Mouse (Mus musculus) adrenal gland, postnatal 25 days (tissue): ENCODE measurements around the gene Hist1h3a. TPM values are rescaled to one million over a fixed set of nuclear protein-coding genes. Genes with fewer than 3 reads are reported as not detected.
"Not testable (repeated sequence)": the region's sequence is repeated elsewhere in the genome, so short reads cannot be mapped to it uniquely, and the experiment has no call there.

Experiments
- DNase-seq: peaks from one replicate; pipeline ENCODE4 v3.0.0; 2021; ENCODE audit warnings: mixed read lengths
- long read RNA-seq: library from polyadenylated mRNA; stranded (forward); transcript quantifications from one replicate; pipeline ENCODE4 v2.0.0, GENCODE M21; 2021
- total RNA-seq: library from RNA; stranded (reverse); gene quantifications from 2 replicates; pipeline ENCODE4 v1.2.3, GENCODE M21; 2021

Hist1h3a gene
- 78.8 and 80.4 TPM in 2 replicates for total RNA-seq
- long read RNA-seq = 0 reads

GRCm38 (mm10) chr13:23761871-23762821, at the start of gene Hist1h3a:
Gene Hist1h3a, minus strand, starts transcription at chr13:23762386.
- peak; percentile 47 for DNase-seq

- no peak for DNase-seq
These were observed 44.4 kb upstream of the Hist1h3a start, which contains the start of gene Slc17a2 for GRCm38 (mm10) chr13:23806422-23807052. Gene Slc17a2, plus strand, starts transcription at chr13:23806993.

- no peak for DNase-seq
These were observed 42.3 kb upstream of the Hist1h3a start for GRCm38 (mm10) chr13:23804532-23804931.

- DNase-seq = no peak
These were observed 37.2 kb upstream of the Hist1h3a start for GRCm38 (mm10) chr13:23799405-23799804.

GRCm38 (mm10) chr13:23792520-23792919, 30.3 kb upstream of the Hist1h3a start:
- peak; percentile 21 for DNase-seq

GRCm38 (mm10) chr13:23779025-23779424, 16.8 kb upstream of the Hist1h3a start:
- no peak for DNase-seq

- no peak for DNase-seq
These were observed 16.2 kb upstream of the Hist1h3a start for GRCm38 (mm10) chr13:23778339-23778738.

- peak; percentile 31 for DNase-seq
These were observed 10.6 kb upstream of the Hist1h3a start for GRCm38 (mm10) chr13:23772561-23773313.

- not testable (repeated sequence) for DNase-seq
These were observed 7.4 kb upstream of the Hist1h3a start, which contains the start of gene Trim38 for GRCm38 (mm10) chr13:23769613-23770012. Gene Trim38, plus strand, starts transcription at chr13:23769913.

- no peak for DNase-seq
These were observed 6.7 kb upstream of the Hist1h3a start for GRCm38 (mm10) chr13:23768834-23769397.

- no peak for DNase-seq
These were observed 4.6 kb upstream of the Hist1h3a start for GRCm38 (mm10) chr13:23766772-23767171.

- no peak for DNase-seq
These were observed 3.0 kb upstream of the Hist1h3a start for GRCm38 (mm10) chr13:23765172-23765513.

GRCm38 (mm10) chr13:23764324-23765171, 2.4 kb upstream of the Hist1h3a start:
- no peak for DNase-seq

- DNase-seq = peak; percentile 81
These were observed 1.6 kb upstream of the Hist1h3a start, which contains the start of gene Hist1h1a for GRCm38 (mm10) chr13:23763586-23764323. Gene Hist1h1a, plus strand, starts transcription at chr13:23763666.

GRCm38 (mm10) chr13:23763242-23763585, 1.0 kb upstream of the Hist1h3a start:
- DNase-seq = no peak

- peak; percentile 98 for DNase-seq
These were observed 968 bp downstream of the Hist1h3a start, which contains the start of gene Hist1h4a for GRCm38 (mm10) chr13:23760972-23761864. Gene Hist1h4a, minus strand, starts transcription at chr13:23761230.

- no peak for DNase-seq
These were observed 1.8 kb downstream of the Hist1h3a start for GRCm38 (mm10) chr13:23760240-23760971.

- no peak for DNase-seq
These were observed 2.3 kb downstream of the Hist1h3a start for GRCm38 (mm10) chr13:23759916-23760239.
